Mouse (Mus musculus) left cerebral cortex, adult 18-20 months (tissue): ENCODE data around the gene Plpp3. TPM values are rescaled to one million over a fixed set of nuclear protein-coding genes. Genes with fewer than 3 reads are reported as not detected.

ENCODE experiments used
- DNase-seq, 2 experiments: peaks; one replicate each; pipeline ENCODE4 v3.0.0; 2021 to 2022; ENCODE audit warnings: low spot score in 2 of 2, mixed read lengths in 1 of 2
- total RNA-seq, 2 experiments: library from RNA; stranded (reverse); gene quantifications; 2 replicates each; pipeline ENCODE4 v1.2.3; 2021

The Plpp3 gene
- total RNA-seq, 2 experiments from 2014 or later: 164 to 176 TPM

DNA sequence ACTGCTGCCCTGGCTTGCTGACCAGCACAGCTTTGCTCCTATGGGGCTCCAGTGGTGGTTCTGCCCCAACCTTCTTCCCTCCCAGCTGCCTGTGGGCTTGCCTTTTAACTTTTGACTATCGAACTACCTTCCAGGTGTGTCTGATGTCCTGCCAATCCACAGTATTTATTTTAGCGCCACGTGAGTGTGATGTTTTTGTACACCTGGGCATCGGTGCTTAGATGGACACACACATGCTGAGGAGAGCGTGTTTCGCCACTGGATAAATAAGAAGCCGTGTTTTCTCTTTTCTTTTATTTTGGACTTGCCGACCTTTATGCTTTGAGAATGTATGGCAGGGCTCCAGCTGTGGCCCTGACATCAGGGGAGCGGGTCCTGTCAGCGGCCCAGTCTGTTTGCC, 29.5 kb downstream of the Plpp3 start:
- DNase-seq: no peak

DNA sequence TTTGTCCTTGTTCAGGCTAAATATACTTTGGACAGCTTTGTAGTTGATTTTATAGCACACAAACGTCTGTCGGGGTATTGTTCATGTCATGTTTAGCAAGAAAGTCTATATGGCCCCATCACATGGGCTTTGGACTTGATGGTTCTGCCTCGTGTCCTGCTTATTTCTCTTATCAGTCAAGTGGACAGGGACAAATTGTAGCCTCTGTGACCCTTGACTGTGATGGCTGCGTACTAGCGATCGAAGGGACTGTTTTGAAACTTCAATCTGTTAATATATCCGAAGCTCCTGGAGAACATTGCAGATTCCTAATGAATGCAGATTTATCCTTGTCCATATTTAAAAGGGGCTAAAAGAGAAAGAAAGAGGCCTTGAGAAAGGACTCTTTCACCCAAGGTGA, 30.7 kb downstream of the Plpp3 start:
- no peak for DNase-seq

DNA sequence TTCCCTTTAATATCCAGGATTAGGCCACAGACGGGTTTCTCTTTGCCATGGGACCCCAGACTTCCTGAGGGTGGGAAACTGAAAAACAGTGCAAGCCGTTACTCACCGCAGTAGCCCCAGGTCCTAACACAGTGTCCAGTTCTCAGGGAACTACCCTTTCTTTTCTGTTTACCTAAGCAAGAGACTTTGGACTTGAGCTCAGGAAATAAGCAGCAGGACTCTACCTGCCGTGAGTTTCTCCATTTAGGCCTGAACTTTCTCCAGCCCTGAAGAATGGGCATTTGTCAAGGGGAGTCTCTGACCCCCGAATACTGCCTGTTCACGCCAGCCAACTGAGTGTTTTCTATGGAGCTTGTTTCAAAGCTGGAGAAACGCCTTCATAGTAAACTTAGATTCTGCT, 31.7 kb downstream of the Plpp3 start:
- DNase-seq: no peak

DNA sequence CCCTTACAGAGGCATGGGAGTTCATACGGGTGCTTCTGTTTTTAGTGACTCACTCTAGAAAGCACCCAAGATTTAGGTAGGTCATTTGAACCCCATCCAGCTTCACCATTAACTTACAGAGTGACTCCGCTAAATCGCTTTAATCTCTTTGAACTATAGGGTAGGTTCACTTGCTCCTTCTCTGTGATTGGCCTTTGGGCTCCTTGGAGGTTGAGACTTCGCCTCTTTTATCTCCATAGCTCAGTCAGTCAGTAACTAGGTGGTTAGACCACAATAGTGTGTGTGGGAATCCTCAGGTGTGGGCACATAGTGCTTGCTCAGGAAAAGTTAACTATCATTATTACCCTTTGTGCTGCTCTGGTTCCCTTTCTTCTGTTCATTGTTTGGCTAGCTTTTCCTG, 33.7 kb downstream of the Plpp3 start:
- no peak for DNase-seq

DNA sequence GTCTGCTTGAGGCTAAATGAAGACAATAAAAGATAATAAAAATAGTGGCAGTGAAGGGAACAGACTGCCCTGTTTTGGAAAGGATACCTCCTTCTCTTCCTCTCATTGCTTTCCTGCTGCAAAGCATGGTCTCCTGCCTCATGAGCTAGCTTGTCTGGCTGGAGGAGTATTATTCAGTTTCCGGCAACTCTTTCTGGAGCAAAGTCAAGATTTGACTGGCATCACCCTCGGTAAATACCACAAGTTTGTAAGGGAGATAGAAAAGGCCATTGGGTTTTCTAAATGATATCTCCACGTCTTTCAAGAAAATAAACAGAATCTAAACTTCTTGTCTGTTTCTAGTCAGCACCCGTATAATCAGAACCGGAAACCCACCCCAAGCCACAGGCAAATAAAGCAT, 34.4 kb downstream of the Plpp3 start:
- no peak for DNase-seq

DNA sequence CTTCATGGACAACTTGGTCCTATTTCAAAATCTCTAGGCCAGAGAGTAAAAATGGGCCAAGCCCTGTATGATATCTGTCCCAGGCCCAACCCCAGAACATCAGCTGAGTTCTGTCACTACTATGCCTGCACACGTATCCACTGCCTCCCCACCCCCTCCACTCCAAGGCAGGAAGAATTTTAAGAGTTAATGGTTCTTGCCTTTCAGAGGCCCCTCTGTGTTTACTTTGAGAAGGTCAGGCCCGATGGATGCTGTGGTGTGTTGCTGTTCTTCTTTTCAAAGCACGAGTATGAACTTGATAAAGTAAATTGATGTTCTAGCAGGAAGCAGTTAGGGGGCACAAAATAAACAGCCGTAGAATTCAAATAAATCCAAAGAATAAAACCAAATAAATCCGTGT, 35.5 kb downstream of the Plpp3 start:
- no peak for DNase-seq

DNA sequence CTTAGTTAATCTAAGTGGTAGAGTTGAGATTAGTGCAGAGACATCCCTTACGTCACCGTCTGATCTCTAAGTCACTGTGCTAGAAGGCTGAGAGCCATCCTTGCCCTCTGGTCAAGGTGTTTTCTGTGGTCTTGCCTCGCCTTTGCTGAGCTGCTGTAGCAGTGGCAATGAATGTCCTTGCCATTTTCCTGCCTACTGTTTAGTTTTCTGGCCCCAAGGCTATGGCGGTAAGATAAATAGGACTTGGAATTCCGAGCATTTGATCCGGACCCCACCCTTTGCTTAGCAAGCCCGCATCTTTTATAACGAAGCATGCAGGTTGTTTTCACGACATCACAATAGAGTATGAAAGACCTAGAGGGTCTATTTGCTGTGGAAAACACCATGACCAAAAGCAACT, 38.1 kb downstream of the Plpp3 start:
- DNase-seq: no peak

DNA sequence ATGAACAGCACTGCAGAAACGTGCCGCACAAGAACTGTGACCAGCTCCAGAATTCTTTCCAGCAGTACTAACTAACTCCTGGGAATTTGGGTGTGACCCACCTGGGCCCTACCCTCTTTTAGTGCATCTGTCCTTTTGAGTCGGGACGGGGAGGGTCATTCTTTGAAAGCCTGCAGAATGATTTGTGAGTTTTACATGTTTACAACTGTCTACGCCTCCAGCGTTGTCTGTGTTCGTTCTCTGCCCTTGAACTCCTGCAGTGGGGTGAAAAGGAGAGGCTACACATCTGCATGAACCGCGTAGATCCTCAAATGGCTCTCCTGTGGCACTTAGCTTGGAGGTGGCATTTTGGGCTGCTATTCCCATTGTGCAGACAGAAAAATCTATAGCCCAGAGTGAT, 39.0 kb downstream of the Plpp3 start:
- DNase-seq: no peak

DNA sequence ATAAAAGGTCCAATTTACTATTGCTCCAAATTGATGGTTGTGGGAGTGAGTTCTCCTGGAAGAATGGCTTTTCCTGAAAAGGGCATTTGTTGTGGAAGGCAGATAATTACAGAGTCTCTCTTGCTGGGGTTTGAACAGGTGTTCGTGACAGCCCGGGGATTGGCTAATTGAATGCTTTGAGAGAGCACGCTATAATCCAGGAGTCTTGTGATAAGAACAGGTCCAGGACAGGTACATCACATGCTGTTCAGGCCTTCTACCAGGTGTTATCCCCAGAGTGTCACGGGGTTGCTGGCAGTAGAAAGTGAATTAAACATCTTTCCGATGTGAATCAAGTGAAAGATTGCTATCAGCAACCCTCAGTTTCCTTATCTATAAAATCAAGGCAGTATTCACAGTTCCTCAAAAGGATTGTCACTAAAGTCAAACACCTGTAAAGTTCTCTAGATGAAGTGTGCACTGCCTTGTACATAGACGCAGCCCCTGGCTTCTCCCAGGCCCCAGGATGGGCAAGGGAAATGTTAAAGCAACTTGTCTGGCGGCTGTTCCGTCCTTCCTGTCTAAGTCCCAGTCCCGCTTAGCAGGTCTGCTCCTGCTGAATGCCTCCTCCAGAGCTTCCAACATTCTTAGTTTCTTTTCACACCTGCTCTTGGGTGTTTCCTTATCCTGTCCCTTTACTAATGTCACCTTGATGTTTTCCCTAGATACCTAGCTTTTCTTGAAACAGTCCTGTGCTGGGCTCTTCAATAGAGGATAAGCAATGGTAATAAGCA, 40.0 kb downstream of the Plpp3 start:
- no peak for DNase-seq

DNA sequence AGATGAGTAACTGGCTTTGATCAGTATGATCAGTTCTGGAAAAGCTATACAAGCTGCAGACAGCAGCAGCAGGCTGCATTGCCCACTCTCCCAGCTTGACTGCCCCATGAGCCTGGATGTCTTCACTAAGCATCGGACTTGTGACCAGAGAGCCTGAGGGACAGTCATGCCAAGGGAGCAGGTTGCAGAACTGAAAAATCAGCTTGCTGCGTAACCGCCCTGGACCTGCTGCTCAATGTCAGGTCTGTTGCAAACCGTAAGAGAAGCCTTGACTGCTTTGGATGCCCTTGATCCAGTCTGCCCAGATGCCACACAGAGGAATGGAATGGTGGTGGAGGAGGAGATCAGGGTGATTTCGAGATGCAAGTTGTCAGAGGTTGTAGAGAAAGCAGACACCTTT, 41.5 kb downstream of the Plpp3 start:
- no peak for DNase-seq

DNA sequence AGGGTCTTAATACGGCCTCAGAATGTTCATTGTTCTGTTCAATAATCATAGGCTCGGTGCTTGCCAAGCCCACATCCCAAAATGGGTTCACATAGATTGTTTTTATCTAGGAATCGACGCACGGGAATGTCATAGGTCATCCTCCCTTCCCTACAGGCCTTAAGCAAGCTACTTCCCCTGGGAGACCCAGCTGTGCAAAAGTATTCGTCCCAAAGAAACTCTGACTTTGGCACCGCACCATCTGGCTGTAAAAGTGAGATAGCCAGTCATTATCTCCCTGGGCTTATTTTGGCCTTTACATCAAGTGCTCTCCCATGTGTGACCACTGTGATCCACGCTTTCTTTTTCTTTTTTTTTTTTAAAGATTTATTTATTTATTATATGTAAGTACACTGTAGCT, 42.2 kb downstream of the Plpp3 start:
- DNase-seq: no peak

DNA sequence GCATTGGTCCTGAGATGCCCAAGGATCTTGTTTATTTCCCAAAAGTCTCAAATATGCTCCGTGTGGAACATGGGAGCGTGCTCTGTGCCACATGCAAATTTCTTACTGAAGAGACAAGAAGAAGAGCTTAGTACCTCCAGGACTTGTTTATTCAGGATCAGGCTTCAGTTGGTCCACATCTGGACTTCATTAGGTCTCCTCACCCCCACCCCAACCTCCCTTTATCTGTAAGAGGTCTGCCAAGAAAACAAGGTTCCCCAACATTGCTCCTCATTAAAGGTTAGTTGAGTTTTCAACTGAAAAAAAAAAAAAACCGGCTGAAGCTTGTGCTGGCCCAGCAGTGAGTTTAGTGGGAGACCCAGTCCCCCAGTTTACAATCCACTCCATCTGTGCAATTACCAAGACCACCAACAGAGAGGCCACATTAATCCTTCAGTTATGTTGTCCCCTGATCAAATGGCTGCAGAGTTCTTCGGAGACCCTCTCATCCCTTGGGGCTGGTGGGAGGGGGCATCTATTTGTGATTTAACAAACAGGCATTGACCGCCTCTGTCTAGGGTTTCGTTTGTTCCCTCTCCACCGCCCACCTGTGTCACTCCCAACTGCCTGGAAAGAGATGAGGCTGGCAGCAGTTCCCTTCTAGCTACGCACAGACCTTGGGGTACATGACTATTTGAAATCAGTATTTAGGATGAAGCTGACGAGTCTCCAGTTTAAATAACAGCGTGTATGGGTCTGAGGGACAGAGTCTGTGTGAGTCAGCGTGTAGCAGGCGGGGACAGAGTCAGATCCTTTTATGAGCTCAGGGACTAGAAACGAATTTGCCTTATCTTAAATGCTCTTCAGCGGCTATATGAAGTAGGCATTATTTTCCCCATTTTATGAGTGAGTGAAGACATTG, 43.7 kb downstream of the Plpp3 start:
- DNase-seq: no peak

DNA sequence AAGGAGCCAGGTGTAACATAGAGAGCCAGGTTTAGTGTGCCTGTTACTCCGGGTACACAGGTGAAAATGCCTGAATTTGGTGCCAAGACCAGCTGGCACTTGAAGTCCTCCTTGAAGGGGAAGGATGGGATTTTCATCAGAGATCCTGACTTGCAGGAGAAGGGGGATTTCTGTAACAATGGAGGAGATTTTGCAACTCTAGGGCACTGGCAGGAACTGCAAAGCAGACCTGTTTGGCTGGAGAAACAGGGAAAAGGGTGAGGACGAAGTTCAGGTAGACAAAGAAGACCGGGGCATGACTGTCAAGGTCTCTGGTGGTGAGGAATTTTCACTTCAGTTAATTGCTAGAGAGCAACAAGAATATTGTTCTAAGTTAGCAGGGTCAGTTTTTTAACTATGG, 45.3 kb downstream of the Plpp3 start:
- no peak for DNase-seq

DNA sequence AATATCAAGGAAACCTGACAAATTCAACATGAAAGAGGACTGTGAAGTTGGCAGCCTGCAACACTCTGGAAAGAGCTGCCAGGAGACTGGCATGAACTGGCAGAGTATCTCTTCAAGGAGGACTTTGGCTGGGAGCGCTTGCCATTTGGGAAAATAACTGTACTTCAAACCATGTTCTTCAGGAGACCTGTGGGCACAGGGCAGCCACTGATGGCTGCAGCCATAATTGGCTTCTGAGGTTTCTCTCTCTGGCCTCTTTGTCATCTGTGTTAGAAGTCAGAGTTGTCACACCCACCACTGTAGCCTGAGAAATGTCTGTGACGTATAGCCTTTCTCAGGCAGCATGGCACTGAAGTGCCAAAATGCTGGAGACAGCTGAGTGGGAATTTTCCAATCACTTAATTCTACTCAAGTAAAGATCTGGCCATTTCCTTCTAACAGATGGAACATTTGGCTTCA, 46.2 kb downstream of the Plpp3 start:
- DNase-seq: no peak

DNA sequence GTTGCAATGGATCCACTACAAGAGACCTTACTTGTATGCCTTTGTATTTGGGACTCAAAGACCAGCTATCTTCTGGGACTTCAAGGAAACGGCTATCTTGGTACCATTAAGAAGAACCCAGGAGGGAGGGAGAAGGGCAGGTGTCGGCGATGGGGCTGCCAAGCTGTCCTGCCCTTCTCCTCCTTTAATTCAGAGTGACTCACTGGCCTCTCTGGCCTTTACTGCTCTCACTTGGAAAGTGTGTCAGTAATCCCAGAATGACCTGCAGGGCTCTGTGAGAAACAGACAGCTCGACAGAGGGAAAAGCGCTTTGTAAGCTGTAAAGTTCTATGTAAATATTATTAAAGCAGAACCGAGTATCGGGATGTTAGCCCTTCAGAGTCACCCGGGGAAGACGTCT, 46.9 kb downstream of the Plpp3 start:
- no peak for DNase-seq

DNA sequence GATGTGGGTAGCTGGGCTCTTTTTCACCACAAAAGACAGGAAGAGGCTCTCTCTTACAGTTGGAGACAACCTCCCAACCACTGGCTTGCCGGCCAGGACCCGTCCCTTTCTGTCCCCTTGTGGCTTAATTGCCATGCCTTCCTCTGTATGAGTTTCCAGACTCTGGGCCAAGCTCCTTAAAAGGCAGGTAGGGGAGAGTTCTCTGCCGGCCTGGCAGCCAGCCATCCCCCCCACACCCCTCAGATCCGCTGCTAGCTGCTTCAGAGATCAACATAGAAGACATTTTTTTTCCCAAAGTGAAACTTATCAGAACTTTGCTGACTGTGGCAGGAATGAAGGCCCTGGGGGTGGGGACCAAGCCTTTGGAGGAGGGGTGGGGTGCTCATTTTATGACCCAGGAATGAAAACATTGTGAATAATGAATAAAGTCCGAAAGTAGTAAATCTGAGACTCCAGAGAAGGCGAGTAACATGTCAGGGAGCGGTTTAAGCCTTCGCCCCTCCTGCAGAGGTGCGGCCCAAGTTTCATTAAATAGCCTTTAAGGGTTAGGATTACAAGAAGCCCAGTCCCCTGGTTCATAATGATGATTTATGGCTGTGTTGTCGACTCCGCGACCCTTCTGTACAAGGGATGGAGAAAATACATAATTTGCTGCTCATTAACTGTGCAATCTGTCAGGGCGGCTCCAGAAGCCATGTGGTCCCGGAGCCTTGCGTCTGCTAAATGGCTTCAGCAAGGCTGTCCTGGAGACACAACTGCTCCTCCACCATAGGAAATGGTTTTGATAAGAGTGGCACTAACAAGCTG, 48.1 kb downstream of the Plpp3 start:
- no peak for DNase-seq

DNA sequence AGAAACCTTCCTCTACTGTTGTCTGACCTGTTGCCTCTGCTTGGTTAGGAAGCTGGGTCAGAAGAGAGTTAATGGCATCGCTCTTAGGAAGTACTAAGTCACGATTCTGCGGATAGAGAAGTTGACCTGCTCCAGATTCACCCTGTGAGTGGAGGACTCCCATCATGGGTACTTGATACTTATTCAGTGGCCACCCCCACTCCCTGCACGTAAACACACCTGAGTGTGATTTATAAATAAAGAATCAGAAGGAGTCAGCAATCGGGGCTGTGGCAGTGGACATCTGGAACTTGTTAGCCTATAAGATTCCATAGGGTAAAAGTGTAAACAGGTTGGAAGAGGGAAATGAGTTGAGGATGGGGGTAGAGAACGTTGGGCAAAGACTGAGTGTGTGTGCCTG, 49.0 kb downstream of the Plpp3 start:
- DNase-seq: no peak

DNA sequence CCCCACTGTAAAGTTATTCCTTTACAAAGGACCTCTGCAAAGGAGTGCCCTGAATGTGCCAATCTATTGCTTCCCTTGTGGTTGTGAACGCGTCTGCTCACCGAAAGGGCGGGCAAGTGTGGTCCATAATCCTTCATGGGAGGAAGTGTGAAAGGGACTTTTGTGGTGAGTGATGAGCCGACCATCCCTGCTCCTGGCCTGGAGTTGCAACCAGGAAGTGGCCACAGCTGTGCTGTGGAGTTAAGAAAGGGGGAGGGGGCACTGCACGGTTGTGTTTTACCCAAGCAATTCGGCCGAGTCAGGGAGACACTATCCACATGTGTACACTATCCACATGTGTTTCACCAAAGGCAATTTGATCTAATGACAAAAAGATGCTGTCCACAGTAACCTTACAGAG, 49.8 kb downstream of the Plpp3 start:
- DNase-seq: no peak

DNA sequence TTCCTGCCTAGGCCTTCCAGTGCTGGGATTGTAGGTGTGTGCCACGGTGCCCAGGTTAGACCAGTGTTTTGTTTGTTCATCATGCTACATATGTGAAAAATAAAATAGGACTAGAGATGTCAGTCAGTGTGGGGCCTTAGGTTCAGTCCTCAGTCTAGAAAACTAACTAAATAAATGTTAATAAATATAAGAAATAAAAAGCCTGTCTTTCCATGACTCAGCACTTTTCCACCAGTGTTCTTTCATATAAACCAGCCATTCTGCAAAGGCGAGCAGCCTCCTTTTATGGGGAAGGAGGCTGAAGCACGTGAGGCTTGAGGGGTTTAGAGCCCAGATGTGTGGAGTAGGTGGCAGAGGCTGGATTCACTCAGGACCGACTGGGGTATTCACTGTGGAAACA, 50.5 kb downstream of the Plpp3 start:
- DNase-seq: no peak

DNA sequence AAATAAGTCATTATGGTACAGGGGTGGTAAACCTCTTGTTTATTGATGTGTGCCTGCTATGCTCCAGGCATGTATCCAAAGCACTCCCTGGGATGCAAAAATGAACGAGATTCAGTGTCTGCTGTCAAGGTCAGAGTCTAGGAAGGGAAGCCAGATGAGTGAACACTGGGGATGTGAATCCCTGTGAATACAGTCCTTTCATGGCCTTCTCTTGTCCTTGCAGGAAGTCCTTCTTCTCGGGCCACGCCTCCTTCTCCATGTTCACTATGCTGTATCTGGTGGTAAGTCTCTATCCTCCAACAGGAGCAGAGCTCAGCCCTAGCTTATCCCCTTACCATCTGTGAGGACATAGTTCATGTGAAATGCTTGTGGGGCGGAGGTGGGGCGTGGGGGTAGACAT, 51.8 kb downstream of the Plpp3 start:
- DNase-seq: no peak

DNA sequence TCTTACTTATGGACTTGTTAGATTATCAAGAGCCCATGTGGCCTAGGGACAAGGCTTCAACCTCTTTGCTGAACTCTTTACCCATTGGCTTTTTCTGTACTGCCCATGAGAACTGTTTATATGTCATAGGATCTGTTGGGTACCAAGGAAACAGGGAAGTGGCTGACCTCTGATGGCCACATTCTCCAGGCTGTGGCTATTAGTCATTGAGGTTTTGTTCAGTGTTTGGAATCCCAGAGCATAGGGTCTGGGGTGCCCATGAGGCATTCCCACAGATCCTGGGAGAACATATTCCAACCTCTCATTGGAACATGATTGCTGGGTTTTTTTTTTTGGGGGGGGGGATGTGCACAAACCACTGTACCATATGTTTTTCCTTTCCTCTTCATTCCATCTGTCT, 56.2 kb downstream of the Plpp3 start:
- no peak for DNase-seq

DNA sequence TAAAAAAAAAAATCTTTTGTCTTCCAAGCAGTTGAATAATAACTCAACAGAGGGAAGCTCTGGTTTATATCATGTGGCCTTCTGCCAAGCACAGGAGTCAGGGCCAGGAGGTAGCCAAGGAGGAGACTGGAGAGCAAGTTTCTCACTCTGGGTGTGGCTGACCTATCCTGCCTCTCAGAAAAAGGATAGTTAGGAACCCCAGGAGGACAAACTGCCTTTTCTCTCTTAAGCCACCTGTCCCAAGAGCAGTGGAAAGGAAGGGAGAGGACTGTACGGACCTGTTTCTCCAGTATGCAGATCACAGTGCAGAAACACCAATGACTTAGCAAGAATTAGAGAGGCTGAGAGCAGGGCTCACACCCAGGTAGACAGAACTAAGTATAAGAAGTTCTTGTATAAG, 57.3 kb downstream of the Plpp3 start:
- DNase-seq: no peak
